Mouse (Mus musculus) embryonic stem cell, embryonic (primary cell): Measurements from ENCODE around the gene Arhgef40.

ENCODE experiments used
- CTCF ChIA-PET, 4 experiments: fragments of 300-600 bp in 2 of 4; fragments of 350-600 bp in 2 of 4; sonication (Branson Sonifier 250); formaldehyde crosslinking; loops; one replicate each; lab custom pipeline; 2022; ENCODE audit warnings: inconsistent platforms in 2 of 4; lab: Charles Lee
- POLR2A ChIA-PET, 4 experiments: fragments of 300-600 bp in 2 of 4; fragments of 350-600 bp in 2 of 4; sonication (Branson Sonifier 250); formaldehyde crosslinking; loops; one replicate each; lab custom pipeline; 2022; ENCODE audit warnings: antibody characterized with exemption in 4 of 4, inconsistent platforms in 1 of 4; lab: Charles Lee

Gene Arhgef40

GRCm38 (mm10) chr14:51984247-51985231 is at the start of gene Arhgef40:
Gene Arhgef40 (plus strand): TSS chr14:51984719.
- ChIA-PET CTCF (interaction anchor here in 3 of 4 experiments (0.6 to 2.3 kb wide), 12 partner anchors 12 to 398 kb away, joined by 3 to 14 read pairs (median 5); no protein-coding TSS in a partner anchor), POLR2A (interaction anchor here in 2 of 4 experiments (0.6 to 3.3 kb wide), 24 partner anchors 9 to 288 kb away, joined by 3 to 15 read pairs (median 4); partner anchors contain the start of genes Ndrg2 (in 1 of the 2) and Zfp219 (in 1 of the 2))

DNA sequence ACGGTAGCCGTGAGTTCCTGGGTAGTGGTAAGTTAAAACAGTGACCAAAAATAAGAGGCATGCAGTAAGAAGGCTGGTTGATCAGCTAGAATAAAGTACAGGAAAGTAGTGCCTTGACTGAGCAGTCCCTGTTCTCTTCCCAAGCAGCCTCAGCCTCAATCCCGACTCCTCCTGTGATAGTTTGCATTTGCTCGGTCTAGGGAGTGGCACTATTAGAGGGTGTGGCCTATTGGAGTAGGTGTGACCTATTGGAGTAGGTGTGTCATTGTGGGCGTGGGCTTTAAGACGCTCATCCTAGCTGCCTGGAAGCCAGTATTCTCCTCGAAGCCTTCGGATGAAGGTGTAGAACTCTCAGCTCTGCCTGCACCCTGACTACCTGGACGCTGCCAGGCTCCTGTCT is 45.5 kb upstream of the Arhgef40 start:
- ChIA-PET POLR2A (interaction anchor here in 2 of 4 experiments (0.6 to 2.9 kb wide), 7 partner anchors 26 to 81 kb away, joined by 3 to 8 read pairs (median 4); partner anchors contain the start of gene Mettl17 (in 1 of the 2)), CTCF (interaction anchor here in 1 of 4 experiments (1.1 kb wide), 1 partner anchor 8 kb away, joined by 6 read pairs; no protein-coding TSS in a partner anchor)

DNA sequence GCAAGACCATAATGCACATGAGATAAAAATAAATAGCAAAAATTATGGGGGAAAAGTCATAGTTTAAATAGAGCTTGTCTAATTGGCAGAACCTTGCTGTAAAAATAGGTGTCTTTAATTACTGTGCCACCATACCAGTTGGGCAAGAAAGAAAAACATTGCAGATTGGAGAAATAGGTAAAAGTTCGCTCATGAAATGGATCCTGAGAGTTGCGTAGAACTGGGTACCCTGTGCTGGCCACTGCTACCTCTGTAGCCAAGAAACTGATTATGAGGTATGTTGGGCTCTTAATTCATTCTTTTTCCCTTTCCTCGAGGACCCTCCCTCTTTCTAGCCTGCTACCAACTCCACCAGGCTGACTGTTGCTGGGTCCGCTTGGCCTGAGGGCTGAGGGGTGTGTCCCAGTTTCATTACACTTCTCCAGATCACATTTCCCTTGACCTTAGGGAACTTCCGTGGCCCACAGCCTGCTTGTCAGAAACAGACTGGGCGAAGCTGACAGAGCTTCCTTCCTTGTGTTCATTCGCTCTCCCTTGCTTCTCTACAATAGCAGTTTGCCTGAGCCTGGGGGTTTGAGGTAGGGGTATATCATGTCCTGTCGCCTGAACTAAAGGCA is 43.5 kb upstream of the Arhgef40 start:
- POLR2A ChIA-PET = interaction anchor here in 2 of 4 experiments (0.6 to 1.5 kb wide), 9 partner anchors 12 to 82 kb away, joined by 3 to 6 read pairs (median 3); partner anchors contain the start of gene Ndrg2 (in 1 of the 2)
- CTCF ChIA-PET = interaction anchor here in 3 of 4 experiments (0.6 to 1.1 kb wide), 7 partner anchors 10 to 354 kb away, joined by 3 to 4 read pairs (median 4); no protein-coding TSS in a partner anchor

GRCm38 (mm10) chr14:51941577-51941976 is 42.9 kb upstream of the Arhgef40 start:
- CTCF ChIA-PET = interaction anchor here in 3 of 4 experiments (0.6 to 1.1 kb wide), 8 partner anchors 10 to 943 kb away, joined by 3 to 6 read pairs (median 4); no protein-coding TSS in a partner anchor
- POLR2A ChIA-PET = interaction anchor here in 3 of 4 experiments (0.5 to 1.5 kb wide), 9 partner anchors 11 to 81 kb away, joined by 3 to 6 read pairs (median 3); partner anchors contain the start of gene Ndrg2 (in 1 of the 3)

GRCm38 (mm10) chr14:51942236-51942635 is 42.3 kb upstream of the Arhgef40 start:
- CTCF ChIA-PET = interaction anchor here in 1 of 4 experiments (0.9 kb wide), 1 partner anchor 64 kb away, joined by 3 read pairs; no protein-coding TSS in a partner anchor
- POLR2A ChIA-PET = interaction anchor here in 2 of 4 experiments (0.5 to 1.5 kb wide), 4 partner anchors 10 to 80 kb away, joined by 3 to 6 read pairs (median 3); no protein-coding TSS in a partner anchor

- ChIA-PET POLR2A (interaction anchor here in 2 of 4 experiments (0.8 to 1.3 kb wide), 4 partner anchors 11 to 52 kb away, joined by 3 to 4 read pairs (median 3); no protein-coding TSS in a partner anchor), CTCF (no interaction called here)
Observed at GRCm38 (mm10) chr14:51943336-51943735, 41.2 kb upstream of the Arhgef40 start.

DNA sequence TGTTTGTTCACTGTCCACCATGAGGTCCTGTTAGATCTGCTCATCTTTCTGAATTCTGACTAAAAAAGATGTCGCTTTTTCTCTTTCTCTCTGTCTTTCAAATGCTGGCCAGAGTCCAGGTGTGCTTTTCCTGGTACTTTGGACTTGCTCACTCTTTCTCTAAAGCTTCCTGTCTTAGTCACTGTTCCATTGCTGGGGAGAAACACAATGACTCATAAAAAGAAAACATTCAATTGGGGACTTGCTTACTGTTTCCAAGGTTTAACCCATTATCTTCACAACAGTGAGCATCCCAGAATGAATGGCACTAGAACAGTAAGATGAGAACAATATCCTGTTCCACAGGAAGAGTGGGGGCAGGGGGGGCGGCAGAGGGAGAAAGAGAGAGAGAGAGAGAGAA is 24.2 kb upstream of the Arhgef40 start:
- ChIA-PET POLR2A (interaction anchor here in 1 of 4 experiments (0.7 kb wide), 1 partner anchor 47 kb away, joined by 3 read pairs; no protein-coding TSS in a partner anchor), CTCF (no interaction called here)

- CTCF ChIA-PET = no interaction called here
Observed at GRCm38 (mm10) chr14:51967400-51967799, 17.1 kb upstream of the Arhgef40 start.

GRCm38 (mm10) chr14:51979252-51979651 is 5.3 kb upstream of the Arhgef40 start:
- ChIA-PET POLR2A (interaction anchor here in 1 of 4 experiments (1.1 kb wide), 1 partner anchor 16 kb away, joined by 4 read pairs; no protein-coding TSS in a partner anchor), CTCF (interaction anchor here in 1 of 4 experiments (1.2 kb wide), 1 partner anchor 30 kb away, joined by 4 read pairs; no protein-coding TSS in a partner anchor)

More at GRCm38 (mm10) chr14:51967400-51967799, 17.1 kb upstream of the Arhgef40 start:
- POLR2A ChIA-PET = no interaction called here

- POLR2A ChIA-PET = interaction anchor here in 1 of 4 experiments (2.7 kb wide), 1 partner anchor 70 kb away, joined by 14 read pairs; the partner anchor contains the start of gene Ndrg2
- CTCF ChIA-PET = interaction anchor here in 1 of 4 experiments (1.6 kb wide), 1 partner anchor 23 kb away, joined by 3 read pairs; no protein-coding TSS in a partner anchor
Observed at GRCm38 (mm10) chr14:51983251-51983650, 1.3 kb upstream of the Arhgef40 start.

DNA sequence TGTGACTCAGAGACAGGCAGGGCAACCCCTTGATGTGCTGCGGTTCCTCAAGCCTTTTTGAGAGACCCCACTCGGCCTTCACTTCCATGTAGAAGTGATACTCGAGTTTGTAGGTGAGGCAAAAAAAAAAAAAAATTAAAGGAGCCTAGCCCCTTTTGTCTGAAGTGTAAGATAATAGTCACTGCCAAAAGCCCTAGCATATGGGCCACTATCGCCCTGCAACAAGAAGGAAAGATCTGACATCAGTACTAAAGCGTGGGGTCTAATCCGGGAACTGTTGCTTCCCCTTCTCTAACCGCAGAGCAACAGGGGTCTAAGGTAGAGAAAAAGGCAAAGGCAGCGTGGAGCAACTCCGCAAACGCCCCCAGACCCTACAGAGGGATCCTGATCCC is 668 bp upstream of the Arhgef40 start:
- POLR2A ChIA-PET = interaction anchor here in 2 of 4 experiments (0.8 to 3.3 kb wide), 12 partner anchors 11 to 288 kb away, joined by 3 to 15 read pairs (median 4); partner anchors contain the start of genes Ndrg2 (in 1 of the 2) and Zfp219 (in 1 of the 2)
- CTCF ChIA-PET = interaction anchor here in 2 of 4 experiments (0.6 to 2.3 kb wide), 10 partner anchors 13 to 398 kb away, joined by 3 to 14 read pairs (median 4); no protein-coding TSS in a partner anchor

DNA sequence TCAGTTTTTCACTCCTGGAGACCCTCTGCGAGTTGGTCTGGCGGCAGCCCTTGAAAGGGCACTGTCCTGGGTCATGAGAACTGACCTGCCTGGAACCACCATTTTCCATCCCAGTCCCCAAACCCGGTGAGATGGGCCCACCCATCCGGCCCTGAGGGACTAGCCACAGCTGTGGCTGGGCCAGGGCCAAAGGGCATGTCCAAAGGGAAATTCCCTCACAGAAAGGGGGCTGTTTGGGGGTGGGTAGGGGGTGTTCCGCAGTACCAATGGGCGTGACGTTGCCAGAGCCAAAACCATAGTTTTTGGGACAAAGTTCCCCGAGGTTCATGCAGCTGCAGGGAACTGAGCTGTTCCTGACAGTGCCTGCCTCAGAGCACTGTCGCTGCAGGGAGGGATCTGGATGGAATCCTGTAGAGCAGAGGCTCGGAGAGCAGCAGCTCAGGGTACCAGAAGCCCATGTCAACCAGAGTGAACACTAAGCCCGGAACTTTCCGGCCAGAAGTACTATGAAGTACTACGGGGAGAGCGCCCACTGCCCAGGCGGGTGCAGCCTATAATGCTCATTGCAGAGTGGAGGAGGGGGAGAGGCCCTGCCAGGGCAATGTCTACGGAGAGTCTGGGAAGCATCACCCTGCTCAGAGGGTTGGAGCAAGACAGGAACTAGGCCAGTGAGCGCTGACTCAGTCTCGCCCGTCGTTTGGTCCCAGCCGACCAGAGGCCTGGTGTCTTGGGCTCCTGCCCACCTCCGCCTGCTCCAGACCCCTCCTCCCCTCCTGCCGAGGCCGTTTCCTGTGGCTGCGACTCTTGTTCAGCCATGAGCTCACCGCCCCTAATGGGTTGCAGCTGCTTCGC is 1.0 kb downstream of the Arhgef40 start:
- ChIA-PET POLR2A (interaction anchor here in 3 of 4 experiments (0.6 to 3.3 kb wide), 26 partner anchors 10 to 102 kb away, joined by 3 to 15 read pairs (median 4); partner anchors contain the start of gene Zfp219 (in 1 of the 3)), CTCF (interaction anchor here in 2 of 4 experiments (1.0 to 2.3 kb wide), 4 partner anchors 12 to 102 kb away, joined by 4 to 14 read pairs (median 8); no protein-coding TSS in a partner anchor)

DNA sequence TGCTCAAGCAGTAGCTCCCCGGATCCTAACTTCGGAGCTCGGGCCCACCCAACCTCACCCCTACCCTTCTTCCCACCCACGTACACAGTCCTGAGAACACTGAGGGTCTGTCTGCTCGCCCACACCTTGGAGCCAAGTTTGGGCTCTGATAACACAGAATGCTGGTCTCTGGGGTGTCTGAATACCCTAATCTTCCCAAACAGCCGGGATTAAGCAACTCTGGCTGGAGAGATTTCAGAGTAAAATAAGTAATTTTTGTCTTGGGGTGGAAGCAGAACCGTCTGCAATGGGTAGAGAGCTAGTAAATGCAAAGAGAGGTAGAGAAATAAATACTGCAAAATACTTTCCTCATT is 1.6 kb downstream of the Arhgef40 start:
- ChIA-PET POLR2A (interaction anchor here in 3 of 4 experiments (0.6 to 3.3 kb wide), 18 partner anchors 11 to 102 kb away, joined by 3 to 15 read pairs (median 4); partner anchors contain the start of gene Zfp219 (in 1 of the 3)), CTCF (interaction anchor here in 2 of 4 experiments (1.0 to 2.3 kb wide), 4 partner anchors 11 to 103 kb away, joined by 4 to 14 read pairs (median 6); no protein-coding TSS in a partner anchor)

GRCm38 (mm10) chr14:51987177-51987576 is 2.7 kb downstream of the Arhgef40 start:
- ChIA-PET CTCF (interaction anchor here in 2 of 4 experiments (1.1 to 1.3 kb wide), 2 partner anchors 10 to 19 kb away, joined by 4 read pairs; no protein-coding TSS in a partner anchor), POLR2A (interaction anchor here in 2 of 4 experiments (0.7 to 3.3 kb wide), 5 partner anchors 9 to 75 kb away, joined by 3 to 15 read pairs (median 3); no protein-coding TSS in a partner anchor)

DNA sequence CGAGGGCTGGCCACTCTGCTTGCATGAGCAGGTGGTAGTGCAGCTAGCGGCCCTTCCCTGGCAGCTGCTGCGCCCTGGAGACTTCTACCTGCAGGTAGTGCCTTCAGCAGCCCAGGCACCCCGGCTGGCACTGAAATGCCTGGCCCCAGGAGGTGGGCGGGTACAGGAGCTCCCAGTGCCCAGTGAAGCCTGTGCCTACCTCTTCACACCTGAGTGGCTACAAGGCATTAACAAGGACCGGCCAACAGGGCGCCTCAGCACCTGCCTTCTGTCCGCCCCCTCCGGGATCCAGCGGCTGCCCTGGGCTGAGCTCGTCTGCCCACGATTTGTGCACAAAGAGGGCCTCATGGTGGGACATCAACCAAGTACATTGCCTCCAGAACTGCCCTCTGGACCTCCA is 4.2 kb downstream of the Arhgef40 start:
- ChIA-PET POLR2A (interaction anchor here in 2 of 4 experiments (0.7 to 1.7 kb wide), 7 partner anchors 16 to 85 kb away, joined by 3 to 7 read pairs (median 4); partner anchors contain the start of gene Zfp219 (in 2 of the 2)), CTCF (interaction anchor here in 2 of 4 experiments (1.1 to 1.4 kb wide), 3 partner anchors 16 to 85 kb away, joined by 3 to 5 read pairs (median 4); no protein-coding TSS in a partner anchor)
